Mouse (Mus musculus) spleen, postnatal 10 days (tissue): ENCODE measurements around the gene Olfr301.

Experiments used
- DNase-seq, 2 experiments: peaks; one replicate each; pipeline ENCODE4 v3.0.0; 2021 to 2022; ENCODE audit warnings: low spot score in 2 of 2

Gene Olfr301

GRCm38 (mm10) chr7:86403546-86403945, at the start of gene Olfr301:
Gene Olfr301 (plus strand): TSS chr7:86403846.
- DNase-seq = no peak

GRCm38 (mm10) chr7:86366828-86367227, 36.8 kb upstream of the Olfr301 start, which contains the start of gene Olfr305:
Gene Olfr305 (minus strand): TSS chr7:86366928.
- no peak for DNase-seq

DNA sequence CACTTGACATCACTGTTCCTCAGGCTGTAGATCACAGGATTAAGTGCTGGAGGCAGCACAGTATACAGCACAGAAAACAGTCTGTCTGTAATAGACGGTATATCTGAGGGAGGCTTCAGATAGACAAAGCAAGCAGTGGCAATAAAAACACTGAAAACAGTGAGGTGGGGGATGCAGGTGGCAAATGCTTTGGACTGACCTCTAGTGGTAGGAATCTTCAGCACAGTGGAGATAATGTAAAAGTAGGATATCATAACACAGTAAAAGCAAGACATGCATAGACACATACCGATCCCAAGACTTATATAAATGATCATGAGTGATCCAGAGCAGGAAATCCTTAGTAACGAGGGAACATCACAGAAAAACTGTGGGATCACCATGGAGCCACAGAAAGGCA, 17.9 kb upstream of the Olfr301 start:
- no peak for DNase-seq

DNA sequence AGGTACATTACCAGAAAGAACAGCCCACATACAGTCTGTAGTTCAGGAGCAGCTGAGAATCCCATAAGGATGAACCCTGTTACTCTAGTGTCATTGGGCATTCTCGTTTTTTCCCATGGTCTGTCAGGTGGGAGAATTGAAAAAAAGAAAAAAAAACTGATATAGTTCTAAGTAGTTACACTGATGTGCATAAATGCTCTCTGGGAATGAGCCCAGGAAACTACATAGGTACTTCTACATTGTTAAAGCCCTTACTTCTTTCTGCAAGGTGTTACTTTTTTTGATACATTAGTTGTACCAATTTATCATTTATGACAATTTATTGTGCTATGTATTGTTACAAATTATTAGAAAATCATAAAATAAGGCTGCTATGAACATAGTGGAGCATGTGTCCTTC, 17.1 kb upstream of the Olfr301 start, which contains the start of gene Olfr304:
Gene Olfr304 (minus strand): TSS at position 101 of the 400 bp plus-strand sequence.
- DNase-seq = no peak

DNA sequence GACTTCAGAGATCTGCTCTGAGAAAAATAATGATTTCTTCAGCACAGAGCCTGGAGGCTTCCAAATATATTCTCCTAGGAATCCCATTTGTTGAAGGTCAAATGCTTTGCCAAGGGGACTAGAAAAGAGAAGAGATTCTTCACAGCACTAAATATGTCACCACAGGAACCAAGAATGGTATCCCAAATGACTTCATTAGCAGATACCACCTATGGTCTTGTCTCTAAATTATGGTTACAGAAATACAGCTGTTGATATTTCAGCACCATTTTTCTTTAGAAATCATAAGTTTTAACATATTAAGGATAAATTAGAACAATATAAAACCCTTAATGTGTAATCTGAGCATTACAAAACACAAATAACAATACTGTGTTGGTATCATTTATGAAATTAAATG, 6.0 kb upstream of the Olfr301 start, which contains the start of gene Olfr303:
Gene Olfr303 (minus strand): TSS at position 101 of the 400 bp plus-strand sequence.
- no peak for DNase-seq

GRCm38 (mm10) chr7:86459621-86460020, 56.0 kb downstream of the Olfr301 start, which contains the start of gene Olfr299:
Gene Olfr299 (plus strand): TSS chr7:86459921.
- no peak for DNase-seq
